Mouse (Mus musculus): ENCODE results near the gene Pign. TPM values are rescaled to one million over a fixed set of nuclear protein-coding genes. Genes with fewer than 3 reads are reported as not detected.

Gene Pign
- total and polyA plus RNA-seq, 3 experiments: 23.9 to 59.9 (median 30.4) TPM

- H3K9ac ChIP-seq (ENCODE audit: insufficient read depth, low read depth): no peak overlapping the region
- TF ChIP-seq CTCF (conservative IDR thresholded peaks at IDR 0.05 in 1 of 2, IDR thresholded peaks at IDR 0.05 in 1 of 2; ENCODE audit: low read depth in 2 of 2, low read length in 2 of 2): no peak
- TF ChIP-seq USF2 (conservative IDR thresholded peaks at IDR 0.05; ENCODE audit: low read depth, low read length): no peak
- no peak for TF ChIP-seq ZNF384 (IDR thresholded peaks at IDR 0.05; ENCODE audit: low read depth, low read length)
- TF ChIP-seq ETS1 (conservative IDR thresholded peaks at IDR 0.05; ENCODE audit: low read depth, low read length): no peak
- TF ChIP-seq ZMIZ1 (IDR thresholded peaks at IDR 0.05; ENCODE audit: low read depth, low read length): no peak
- no peak for TF ChIP-seq RAD21 (IDR thresholded peaks at IDR 0.05; ENCODE audit: low read depth, low read length)
- TF ChIP-seq GABPA (IDR thresholded peaks at IDR 0.05; ENCODE audit: insufficient replicate concordance, low read depth, low read length): no peak
- no peak for TF ChIP-seq UBTF (IDR thresholded peaks at IDR 0.05; ENCODE audit: low read depth, low read length)
- TF ChIP-seq SMC3 (IDR thresholded peaks at IDR 0.05; ENCODE audit: low read depth, low read length): no peak
- no peak for TF ChIP-seq CHD2 (IDR thresholded peaks at IDR 0.05; ENCODE audit: low read length)
- no peak for TF ChIP-seq HCFC1 (IDR thresholded peaks at IDR 0.05; ENCODE audit: low read depth, low read length)
- TF ChIP-seq MXI1 (IDR thresholded peaks at IDR 0.05; ENCODE audit: low read depth, low read length): no peak
- TF ChIP-seq USF1 (IDR thresholded peaks at IDR 0.05; ENCODE audit: low read depth, low read length): no peak
- TF ChIP-seq ELF1 (IDR thresholded peaks at IDR 0.05; ENCODE audit: low read depth, low read length): no peak
- no peak for TF ChIP-seq IRF4 (IDR thresholded peaks at IDR 0.05; ENCODE audit: low read depth, low read length)
- TF ChIP-seq KAT2A (IDR thresholded peaks at IDR 0.05; ENCODE audit: insufficient replicate concordance, low read length): no peak
- H3K79me2 ChIP-seq (replicated peaks; ENCODE audit: control insufficient read depth, extremely low read depth, insufficient read depth, poor library complexity, severe bottlenecking): peaks cover 29% of the 10 kb centered on the region
- in situ Hi-C loops (cut with MboI; ENCODE audit: low pct_ligation_motif_present, low pct_unique_long_range_greater_than_20kb, low sequenced_read_pairs) (no loop called here), dilution Hi-C loops (cut with MboI; ENCODE audit: extremely low pct_ligation_motif_present, extremely low pct_unique_long_range_greater_than_20kb, low sequenced_read_pairs) (no loop called here)
- H3K36me3 ChIP-seq (replicated peaks in 1 of 2; ENCODE audit: control insufficient read depth in 1 of 2, insufficient read depth in 1 of 2, low read length in 1 of 2): peaks cover 5 to 26% of the 10 kb centered on the region in 2 experiments
- no peak overlapping the region for H3K4me3 ChIP-seq (replicated peaks in 1 of 3; ENCODE audit: low read depth in 2 of 3, low read length in 2 of 3, poor library complexity in 1 of 3)
- no peak overlapping the region for H3K27ac ChIP-seq (ENCODE audit: insufficient read depth, low read depth)
- no peak overlapping the region for H3K4me2 ChIP-seq (ENCODE audit: insufficient read depth, low read depth, poor library complexity, severe bottlenecking)
- no peaks in the 10 kb centered on the region for H3K9me3 ChIP-seq (replicated peaks; ENCODE audit: low read length)
- no peak for DNase-seq (ENCODE audit: extremely low read depth)
- H3K4me1 ChIP-seq (ENCODE audit: control insufficient read depth in 1 of 2, insufficient read depth in 2 of 2): peaks cover 0 to 7% of the 10 kb centered on the region in 2 experiments; a peak in 1 of 4 replicates
- H3K27me3 ChIP-seq (replicated peaks): no peaks in the 10 kb centered on the region
Observed at GRCm38 (mm10) chr1:105674763-105675162, 11.3 kb upstream of the Pign start.

GRCm38 (mm10) chr1:105669700-105670099, 6.2 kb upstream of the Pign start:
- peaks cover 2 to 35% of the 10 kb centered on the region in 2 experiments; a peak in 3 of 4 replicates for H3K4me1 ChIP-seq (ENCODE audit: control insufficient read depth in 1 of 2, insufficient read depth in 2 of 2)
- in situ Hi-C loops (cut with MboI; ENCODE audit: low pct_ligation_motif_present, low pct_unique_long_range_greater_than_20kb, low sequenced_read_pairs): no loop called here
- no peak overlapping the region for H3K27ac ChIP-seq (ENCODE audit: insufficient read depth, low read depth)
- no peak for DNase-seq (ENCODE audit: extremely low read depth)
- dilution Hi-C loops (cut with MboI; ENCODE audit: extremely low pct_ligation_motif_present, extremely low pct_unique_long_range_greater_than_20kb, low sequenced_read_pairs): no loop called here
- no peaks in the 10 kb centered on the region for H3K27me3 ChIP-seq (replicated peaks)
- peaks cover 55% of the 10 kb centered on the region for H3K79me2 ChIP-seq (replicated peaks; ENCODE audit: control insufficient read depth, extremely low read depth, insufficient read depth, poor library complexity, severe bottlenecking)
- no peaks in the 10 kb centered on the region for H3K9me3 ChIP-seq (replicated peaks; ENCODE audit: low read length)
- TF ChIP-seq PAX5 (IDR thresholded peaks at IDR 0.05; ENCODE audit: low read length): no peak
- no peak for TF ChIP-seq ELF1 (IDR thresholded peaks at IDR 0.05; ENCODE audit: low read depth, low read length)
- TF ChIP-seq CTCF (conservative IDR thresholded peaks at IDR 0.05 in 1 of 2, IDR thresholded peaks at IDR 0.05 in 1 of 2; ENCODE audit: low read depth in 2 of 2, low read length in 2 of 2): no peak
- no peak for TF ChIP-seq CHD2 (IDR thresholded peaks at IDR 0.05; ENCODE audit: low read length)
- TF ChIP-seq POLR2A (IDR thresholded peaks at IDR 0.05; ENCODE audit: low read depth, low read length): no peak
- TF ChIP-seq MAFK (IDR thresholded peaks at IDR 0.05; ENCODE audit: insufficient replicate concordance, low read length): no peak
- no peak for TF ChIP-seq CHD1 (IDR thresholded peaks at IDR 0.05; ENCODE audit: low read depth, low read length)
- TF ChIP-seq E2F4 (IDR thresholded peaks at IDR 0.05; ENCODE audit: insufficient replicate concordance, low read depth, low read length): no peak
- TF ChIP-seq MAZ (IDR thresholded peaks at IDR 0.05; ENCODE audit: low read depth, low read length): no peak
- no peak for TF ChIP-seq SIN3A (IDR thresholded peaks at IDR 0.05; ENCODE audit: low read length)
- no peak for TF ChIP-seq JUND (conservative IDR thresholded peaks at IDR 0.05; ENCODE audit: low read depth, low read length)
- H3K4me2 ChIP-seq (ENCODE audit: insufficient read depth, low read depth, poor library complexity, severe bottlenecking): no peak overlapping the region
- no peak overlapping the region for H3K4me3 ChIP-seq (replicated peaks in 1 of 3; ENCODE audit: low read depth in 2 of 3, low read length in 2 of 3, poor library complexity in 1 of 3)
- no peak overlapping the region for H3K9ac ChIP-seq (ENCODE audit: insufficient read depth, low read depth)
- H3K36me3 ChIP-seq (replicated peaks in 1 of 2; ENCODE audit: control insufficient read depth in 1 of 2, insufficient read depth in 1 of 2, low read length in 1 of 2): peaks cover 0 to 13% of the 10 kb centered on the region in 2 experiments
